Mouse (Mus musculus): ENCODE data around the gene Cnnm2.

DNA sequence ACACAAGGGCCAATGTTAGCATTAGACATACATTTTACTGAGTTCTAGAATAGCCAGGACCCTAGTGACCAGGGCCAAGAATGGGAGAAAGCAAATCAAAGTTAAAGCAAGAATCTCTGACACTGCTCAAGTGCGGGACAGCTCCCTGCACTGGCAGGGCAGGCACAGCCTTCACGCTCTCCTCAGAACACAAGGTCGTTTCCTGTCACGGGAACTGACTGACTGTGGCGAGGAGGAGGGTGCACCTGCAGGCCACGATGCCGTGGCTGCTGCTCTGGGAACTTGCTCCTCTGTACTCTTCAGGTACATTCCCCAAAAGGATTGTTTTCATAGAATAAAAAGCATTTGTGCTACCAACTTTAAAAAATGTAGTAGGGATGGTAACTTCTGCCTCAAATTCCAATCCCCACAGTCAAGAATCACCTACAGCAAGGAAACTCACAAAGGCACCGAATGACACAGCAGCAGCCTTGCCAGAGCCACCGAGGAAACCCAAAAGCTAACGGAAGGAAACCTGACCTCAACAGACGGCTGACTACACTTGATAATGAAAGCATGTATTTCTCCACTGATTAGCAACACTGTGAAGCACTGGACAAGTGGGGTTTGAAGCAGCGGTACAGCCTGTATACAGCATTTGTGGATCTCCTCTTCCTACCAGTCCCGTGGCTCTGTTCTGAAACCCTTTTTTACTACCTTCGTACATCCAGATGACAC lies 126.6 kb downstream of the Cnnm2 start:
- TF ChIP-seq CTCF (IDR thresholded peaks at IDR 0.05; ENCODE audit: extremely low read depth, insufficient read depth, low read length) (no peak), POLR2A (IDR thresholded peaks at IDR 0.05; ENCODE audit: extremely low read depth, insufficient read depth, low read length) (no peak)

All from cortical plate, adult 2 months (tissue).